Mouse (Mus musculus): ENCODE measurements around the gene Olfr720.

Gene Olfr720

DNA sequence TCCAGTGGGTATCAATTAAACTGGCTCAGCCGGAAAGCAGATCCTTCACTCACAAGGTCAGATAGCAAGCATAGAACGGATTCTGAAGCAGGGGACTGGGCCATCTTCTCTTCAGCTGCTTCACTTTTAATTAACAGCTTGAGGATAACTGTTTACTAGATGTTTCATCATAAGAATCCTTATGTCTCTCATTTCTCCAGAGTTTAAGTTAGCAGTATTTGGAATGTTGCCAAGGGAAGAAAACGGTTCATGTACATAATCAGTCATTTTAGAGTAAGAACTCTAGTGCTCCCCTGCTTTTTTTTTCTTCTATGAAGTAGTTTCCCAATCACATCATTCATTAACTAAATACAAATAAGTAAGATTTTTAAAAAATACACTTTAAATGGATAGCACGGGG, at the start of gene Olfr720:
TSS of gene Olfr720 (minus strand) at position 101 of the 400 bp plus-strand sequence.
- no peak for DNase-seq (ENCODE audit: low spot score)

Measured in testis, postnatal 10 days (tissue).